Mouse (Mus musculus) T-helper 17 cell (primary cell): ENCODE results near the gene Csl.

Experiments used
- in situ Hi-C, 2 experiments: fragments of 300-600 bp; cut with MboI, MseI; formaldehyde crosslinking; loops; 1 replicate in 1 of 2; 2 replicates in 1 of 2; pipeline ENCODE4 v1.15.1; 2025; ENCODE audit warnings: high pct_unique_total_duplicates in 2 of 2

Csl gene

GRCm38 (mm10) chr10:99759558-99759957, at the start of gene Csl:
Csl (minus strand) TSS chr10:99759658.
- in situ Hi-C loops, result no loop called here

DNA sequence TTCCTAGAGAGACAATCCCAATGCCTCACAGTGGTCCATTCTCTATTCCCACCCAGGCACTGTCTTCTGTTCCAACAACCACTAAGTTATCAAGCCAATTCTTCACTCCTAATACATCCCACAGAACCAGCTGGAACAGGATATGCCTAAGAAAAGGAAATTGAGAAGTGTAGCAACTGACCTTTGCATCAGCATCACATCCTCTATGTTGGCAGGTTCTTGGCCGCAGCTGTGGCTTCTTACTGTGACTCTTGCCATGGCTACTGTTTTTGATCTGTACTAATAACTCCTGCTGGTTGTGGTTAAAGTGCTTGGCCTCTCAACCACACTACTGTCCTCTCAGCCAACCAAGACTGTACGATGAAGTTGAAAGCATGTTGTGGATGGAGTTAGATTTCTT, 30.0 kb upstream of the Csl start:
- in situ Hi-C loops, result loop anchor here in 1 of 2 experiments (10.0 kb wide), 1 partner anchor 605 kb away; no protein-coding TSS in a partner anchor

- in situ Hi-C loops, result no loop called here
These were observed 15.0 kb upstream of the Csl start for GRCm38 (mm10) chr10:99774228-99775120.

GRCm38 (mm10) chr10:99750146-99750545, 9.3 kb downstream of the Csl start:
- in situ Hi-C loops, result no loop called here

DNA sequence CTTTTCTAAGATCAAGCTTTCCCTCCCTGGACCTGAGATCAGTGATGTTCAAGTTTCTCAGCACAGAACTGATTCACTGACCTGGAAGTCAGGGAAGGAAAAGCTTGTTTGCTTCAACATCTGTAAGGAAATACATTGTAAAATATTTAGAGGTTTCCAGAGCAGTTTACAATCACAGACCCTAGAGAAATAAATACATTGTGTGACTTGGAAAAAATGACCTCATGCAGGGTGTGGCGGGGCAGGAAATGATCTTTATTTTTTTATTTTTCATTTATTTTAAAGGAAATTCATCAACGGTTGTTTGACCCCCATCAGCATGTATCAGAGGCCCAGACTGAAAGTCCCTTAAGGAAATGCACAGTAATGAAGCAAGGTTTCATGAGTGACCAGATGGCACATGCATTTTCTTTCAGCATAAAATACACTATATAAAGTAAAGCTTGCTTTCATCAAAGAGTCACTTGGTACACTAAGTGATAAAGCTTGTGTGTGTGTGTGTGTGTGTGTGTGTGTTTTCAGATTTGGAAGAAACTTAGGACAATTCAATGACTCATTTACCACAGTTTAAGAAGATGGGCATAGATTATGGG, 10.7 kb downstream of the Csl start:
- in situ Hi-C loops, result no loop called here

DNA sequence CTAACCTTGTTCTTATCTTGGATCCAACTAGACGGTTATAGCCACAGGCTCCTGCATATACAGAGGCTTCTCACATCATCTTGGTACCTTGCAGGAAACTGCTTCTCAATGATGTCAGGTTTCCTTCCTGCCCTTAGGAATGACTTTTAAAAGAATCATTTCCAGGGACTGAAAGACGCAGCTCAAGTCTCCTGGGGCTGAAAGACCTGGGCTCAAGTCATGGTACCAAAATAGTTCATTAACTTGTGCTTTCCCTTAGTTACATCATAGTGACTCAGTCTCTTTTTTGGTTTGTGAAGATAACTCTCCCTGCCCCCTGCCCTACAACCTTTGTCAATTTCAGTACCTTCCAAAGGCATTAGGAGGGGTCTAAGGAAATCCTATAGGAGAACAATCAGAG, 11.4 kb downstream of the Csl start:
- in situ Hi-C loops, result no loop called here

GRCm38 (mm10) chr10:99741609-99742280, 17.7 kb downstream of the Csl start:
- in situ Hi-C loops, result no loop called here

DNA sequence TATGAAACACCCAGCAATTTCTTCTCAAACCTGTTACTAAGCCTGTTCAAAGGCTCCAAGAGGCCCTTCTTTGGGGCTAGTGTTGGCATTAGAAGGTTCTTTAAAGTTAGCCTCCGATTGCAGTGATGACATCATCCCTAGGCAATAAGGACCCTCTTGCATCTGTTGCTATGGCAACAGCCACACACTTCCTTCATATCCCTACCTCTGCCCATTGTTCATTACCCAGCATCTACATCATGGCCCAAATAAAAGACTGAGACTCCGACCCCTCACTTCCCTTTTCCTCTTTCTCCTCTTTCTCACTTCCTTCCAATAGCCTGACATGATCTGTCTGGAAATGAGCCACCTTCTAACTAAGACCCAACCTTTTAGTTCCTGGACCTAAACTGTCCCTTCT, 46.3 kb downstream of the Csl start:
- in situ Hi-C loops, result loop anchor here in 1 of 2 experiments (5.0 kb wide), 1 partner anchor 49 kb away; no protein-coding TSS in a partner anchor

GRCm38 (mm10) chr10:99711567-99711966, 47.9 kb downstream of the Csl start:
- in situ Hi-C loops, result loop anchor here in 1 of 2 experiments (5.0 kb wide), 1 partner anchor 51 kb away; no protein-coding TSS in a partner anchor
